Mouse (Mus musculus) liver, adult 2 months (tissue): Measurements from ENCODE around the gene Psmd12. TPM values are rescaled to one million over a fixed set of nuclear protein-coding genes. Genes with fewer than 3 reads are reported as not detected.
A peak's percentile ranks its signal among the peaks of the same experiment; 100 is the strongest.

Source experiments
- DNase-seq: peaks from one replicate; pipeline ENCODE4 v3.0.0-alpha.2; 2011; ENCODE audit warnings: low read depth, low spot score; ENCODE audit errors: extremely low read depth
- H3K27ac ChIP-seq: fragments of 200-500 bp; replicated peaks from 2 replicates; pipeline ENCODE4 v1.5.1; 2012; ENCODE audit warnings: low read depth, mild to moderate bottlenecking, control low read depth, inconsistent platforms, low read length; ENCODE audit not compliant: insufficient read depth
- H3K27me3 ChIP-seq: fragments of 200-500 bp; 2 replicates; pipeline ENCODE4 v1.6.1; 2012; ENCODE audit warnings: mild to moderate bottlenecking, moderate library complexity, low read length, inconsistent platforms; ENCODE audit not compliant: control insufficient read depth, insufficient read depth
- H3K36me3 ChIP-seq: fragments of 200-500 bp; 2 replicates; pipeline ENCODE4 v1.6.1; 2012; ENCODE audit warnings: low read length, inconsistent platforms; ENCODE audit not compliant: control insufficient read depth, insufficient read depth
- H3K4me1 ChIP-seq: fragments of 200-500 bp; 2 replicates; pipeline ENCODE4 v1.6.1; 2011; ENCODE audit warnings: low read length; ENCODE audit not compliant: control insufficient read depth, insufficient read depth
- H3K4me3 ChIP-seq: fragments of 200-500 bp; 2 replicates; pipeline ENCODE4 v1.5.1; 2011; ENCODE audit warnings: low read depth, mild to moderate bottlenecking, control low read depth, low read length, moderate library complexity; ENCODE audit not compliant: insufficient read depth
- H3K79me2 ChIP-seq: fragments of 200-500 bp; 2 replicates; pipeline ENCODE4 v1.6.1; 2012; ENCODE audit warnings: inconsistent platforms, mild to moderate bottlenecking, low read length, moderate library complexity; ENCODE audit not compliant: control insufficient read depth, insufficient read depth
- H3K9ac ChIP-seq: fragments of 200-500 bp; 2 replicates; pipeline ENCODE4 v1.6.1; 2012; ENCODE audit warnings: low read depth, mild to moderate bottlenecking, control low read depth, inconsistent platforms, low read length
- CTCF ChIP-seq: fragments of 200-500 bp; IDR thresholded peaks from 2 replicates; pipeline ENCODE4 v1.5.1; 2011; ENCODE audit warnings: low read depth, low read length, control low read depth
- POLR2A ChIP-seq: fragments of 200-500 bp; IDR thresholded peaks from 2 replicates; pipeline ENCODE4 v1.6.1; 2011; ENCODE audit warnings: low read length, control low read depth; ENCODE audit not compliant: insufficient read depth; ENCODE audit errors: extremely low read depth
- WGBS: fragments of 180-500 bp; shearing (Covaris S2); methylation state at CpG from one replicate; pipeline ENCODE4 v1.1.7; 2018; 5-methylcytosine and 5-hydroxymethylcytosine counted together
- polyA plus RNA-seq: library from polyadenylated mRNA; depleted of rRNA; stranded (reverse); fragments of >200 nt; gene quantifications from 2 replicates; pipeline ENCODE4 v1.2.3, GENCODE M21; 2012
- total RNA-seq: library from RNA; depleted of rRNA; stranded (reverse); fragments of >200 nt; gene quantifications from 2 replicates; pipeline ENCODE4 v1.2.3, GENCODE M21; 2014

The Psmd12 gene
- total and polyA plus RNA-seq, 2 experiments, result 14.5 to 54.7 TPM

DNA sequence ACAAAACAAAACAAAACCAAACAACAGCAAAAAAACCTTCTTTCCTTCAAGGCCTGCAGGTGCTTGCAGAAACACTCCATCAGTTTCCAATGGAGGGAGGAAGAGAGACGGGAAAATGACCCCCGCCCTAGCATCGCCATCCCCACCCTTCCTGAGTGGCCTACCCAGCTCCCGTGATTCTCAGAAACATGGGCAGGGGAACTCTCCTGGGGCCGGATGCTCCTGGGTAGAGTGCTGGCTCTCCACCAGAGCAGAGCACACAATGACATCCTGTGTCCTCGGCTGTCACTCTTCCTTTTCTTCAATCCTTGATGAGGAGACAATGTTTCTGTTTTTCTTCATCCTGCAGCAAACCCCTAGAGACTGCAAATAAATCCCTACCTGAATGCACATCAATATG, 15.1 kb upstream of the Psmd12 start:
- WGBS, result 62% methylated on average over 6 of the region's 6 CpGs
- Histone ChIP-seq H3K4me1 (peaks cover 25% of the 10 kb centered on the region), H3K36me3 (no peaks in the 10 kb centered on the region), H3K79me2 (peaks cover 41% of the 10 kb centered on the region; the same call in 1 of the 2 replicates), H3K27me3 (no peaks in the 10 kb centered on the region), H3K9ac (no peak overlapping the region), H3K27ac (no peak overlapping the region), H3K4me3 (no peak overlapping the region)
- TF ChIP-seq POLR2A (no peak), CTCF (no peak)
- no peak for DNase-seq

DNA sequence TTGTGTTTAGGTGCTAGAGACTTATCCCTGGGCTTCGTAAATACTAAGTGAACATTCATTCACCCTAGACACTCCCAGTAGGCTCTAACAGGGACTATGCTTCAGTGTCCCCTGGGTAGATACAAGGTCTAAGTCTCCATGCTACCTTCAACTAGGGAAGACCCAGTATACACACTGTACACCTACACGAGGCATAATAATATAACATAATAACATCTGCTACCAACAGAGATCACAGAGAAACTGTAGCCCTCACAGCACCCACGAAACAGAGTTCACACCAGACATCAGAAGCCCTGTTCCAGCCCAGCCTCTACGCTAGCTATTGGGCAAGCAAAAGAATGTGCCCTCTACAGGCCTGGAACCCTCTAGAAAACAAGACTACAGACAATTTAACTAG, 14.2 kb upstream of the Psmd12 start:
- DNase-seq, result no peak
- H3K27ac ChIP-seq, result no peak overlapping the region
- H3K27me3 ChIP-seq, result no peaks in the 10 kb centered on the region
- H3K9ac ChIP-seq, result no peak overlapping the region
- H3K79me2 ChIP-seq, result peaks cover 43% of the 10 kb centered on the region
- H3K4me1 ChIP-seq, result peaks cover 25% of the 10 kb centered on the region
- H3K4me3 ChIP-seq, result no peak overlapping the region
- TF ChIP-seq POLR2A (no peak), CTCF (no peak)
- 84% methylated on average over 4 of the region's 4 CpGs for WGBS
- H3K36me3 ChIP-seq, result no peaks in the 10 kb centered on the region

- TF ChIP-seq POLR2A (no peak), CTCF (no peak)
- Histone ChIP-seq H3K4me3 (no peak overlapping the region; the same call in 1 of the 2 replicates), H3K4me1 (peaks cover 25% of the 10 kb centered on the region), H3K27me3 (no peaks in the 10 kb centered on the region), H3K27ac (peak overlapping the region; percentile 85), H3K9ac (peak overlapping the region; percentile 66), H3K79me2 (peaks cover 42% of the 10 kb centered on the region), H3K36me3 (no peaks in the 10 kb centered on the region)
- DNase-seq, result peak; percentile 39
- WGBS, result 0% methylated on average over 1 of the region's 1 CpGs
Measured at GRCm38 (mm10) chr11:107465969-107466368, 13.3 kb upstream of the Psmd12 start.

DNA sequence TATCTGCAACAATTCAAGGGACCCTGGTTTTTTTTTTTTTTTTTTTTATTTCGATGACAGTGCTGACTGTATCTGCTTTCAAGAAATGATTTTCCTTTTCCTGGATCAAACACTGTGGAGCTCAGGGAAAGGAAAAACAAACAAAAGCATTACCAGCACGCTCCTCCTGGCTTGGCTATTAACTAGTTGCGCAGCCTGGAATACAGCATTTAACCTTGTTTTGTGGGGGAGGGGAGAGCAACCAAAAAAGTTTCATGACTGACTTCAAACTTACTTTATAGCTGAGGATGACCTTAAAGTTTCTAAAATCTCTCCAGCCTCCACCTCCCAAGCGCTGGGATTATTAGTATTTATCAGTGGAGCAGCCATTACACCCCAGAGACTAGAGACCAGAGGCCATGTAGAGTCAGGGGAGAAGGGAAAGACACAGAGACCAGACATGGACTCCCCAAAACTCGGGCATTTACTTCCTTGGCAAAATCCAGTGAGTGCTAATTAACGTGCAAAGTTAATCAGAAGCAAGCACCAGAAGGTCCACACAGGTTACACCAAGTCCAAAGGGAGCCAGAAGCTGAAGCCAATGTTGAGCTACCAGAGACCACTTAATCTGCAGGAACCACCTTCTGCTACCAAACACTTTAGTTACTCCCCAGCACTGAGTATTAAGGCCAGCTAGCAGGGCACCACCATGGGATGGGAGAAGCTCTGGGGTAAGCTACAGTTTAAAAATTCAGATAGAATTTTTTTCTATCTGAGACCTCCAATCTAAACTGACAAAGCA, 12.5 kb upstream of the Psmd12 start:
- peaks cover 28% of the 10 kb centered on the region for H3K4me1 ChIP-seq
- H3K27ac ChIP-seq, result peak overlapping the region; percentile 85
- WGBS, result 17% methylated on average over 6 of the region's 6 CpGs
- peak overlapping the region; percentile 46 for H3K9ac ChIP-seq
- H3K27me3 ChIP-seq, result no peaks in the 10 kb centered on the region
- H3K79me2 ChIP-seq, result peaks cover 34% of the 10 kb centered on the region
- H3K4me3 ChIP-seq, result peak overlapping the region; percentile 12; the same call in 1 of the 2 replicates
- DNase-seq, result peak; percentile 84
- TF ChIP-seq POLR2A (no peak), CTCF (no peak)
- H3K36me3 ChIP-seq, result no peaks in the 10 kb centered on the region

DNA sequence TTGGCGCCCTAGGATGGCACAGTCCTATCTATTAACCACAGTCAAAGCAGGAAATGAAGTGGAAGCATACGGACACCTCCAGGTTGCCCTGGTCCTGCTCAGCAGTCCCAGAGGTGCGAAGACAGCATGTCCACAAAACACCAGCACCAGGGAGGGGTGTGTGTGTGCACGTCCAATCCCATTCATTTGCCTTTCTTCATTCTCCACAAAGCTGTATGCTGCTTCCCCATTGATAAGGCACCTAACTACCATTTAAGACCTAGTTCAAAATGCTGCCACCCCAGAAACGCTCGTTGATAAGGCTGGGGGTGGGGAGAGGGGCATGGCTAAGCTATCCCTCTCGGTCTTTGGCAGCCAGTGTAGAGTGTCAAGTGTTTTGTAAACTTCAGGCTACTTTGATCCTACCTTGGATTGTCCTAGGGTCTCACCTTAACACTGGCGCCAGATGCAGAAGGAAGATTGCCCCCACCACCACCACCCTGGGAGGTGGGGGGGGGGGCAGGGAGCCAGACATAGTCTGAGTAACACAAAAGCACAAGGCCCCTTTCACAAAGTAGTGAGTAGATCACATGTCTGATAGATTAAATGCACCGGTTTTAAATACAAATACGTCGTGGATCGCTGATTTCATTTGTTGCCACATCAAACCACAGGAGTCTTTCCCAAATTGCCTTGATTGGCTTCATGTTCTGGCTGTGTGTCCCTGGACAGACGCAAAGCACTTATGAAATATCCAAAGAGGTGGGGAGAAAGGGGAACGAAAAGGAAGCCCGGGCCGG, 10.8 kb upstream of the Psmd12 start:
- WGBS, result 7% methylated on average over 16 of the region's 16 CpGs
- H3K4me1 ChIP-seq, result peaks cover 26% of the 10 kb centered on the region

More for the DNA sequence above, 10.8 kb upstream of the Psmd12 start:
- H3K27ac ChIP-seq, result peak overlapping the region; percentile 83
- H3K9ac ChIP-seq, result peak overlapping the region; percentile 98
- peaks cover 27% of the 10 kb centered on the region for H3K79me2 ChIP-seq
- no peaks in the 10 kb centered on the region for H3K36me3 ChIP-seq
- no peaks in the 10 kb centered on the region for H3K27me3 ChIP-seq
- DNase-seq, result peak; percentile 83
- TF ChIP-seq POLR2A (no peak), CTCF (no peak)
- H3K4me3 ChIP-seq, result peak overlapping the region; percentile 76
